Mouse (Mus musculus): ENCODE measurements around the gene Sec23a. TPM values are rescaled to one million over a fixed set of nuclear protein-coding genes. Genes with fewer than 3 reads are reported as not detected.

Sec23a gene
- total and polyA plus RNA-seq, 3 experiments, result 12.3 to 24.7 (median 18.0) TPM

DNA sequence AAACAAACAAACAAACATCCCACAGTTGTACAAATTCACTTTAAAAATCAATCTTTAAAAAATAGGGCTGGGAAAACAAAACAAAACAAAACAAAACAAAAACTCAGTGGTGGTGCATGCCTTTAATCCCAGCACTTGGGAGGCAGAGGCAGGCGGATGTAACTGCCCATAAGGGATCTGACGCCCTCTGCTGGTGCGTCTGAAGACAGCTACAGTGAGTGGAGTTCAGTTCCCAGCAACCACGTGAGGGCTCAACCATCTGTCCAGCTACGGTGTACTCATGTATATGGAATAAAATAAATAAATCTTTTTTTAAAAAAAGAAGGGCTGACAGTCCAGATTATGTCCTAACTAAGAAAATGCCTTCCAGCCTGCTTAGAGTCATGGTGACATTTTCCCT is 20.3 kb upstream of the Sec23a start:
- TF ChIP-seq MAZ (IDR thresholded peaks at IDR 0.05; ENCODE audit: low read depth, low read length) (no peak), SMC3 (IDR thresholded peaks at IDR 0.05; ENCODE audit: low read depth, low read length) (peak; percentile 12; the same call in 1 of the 2 replicates), CTCF (conservative IDR thresholded peaks at IDR 0.05 in 1 of 2, IDR thresholded peaks at IDR 0.05 in 1 of 2; ENCODE audit: low read depth in 2 of 2, low read length in 2 of 2) (peak; percentile 22 to 48; a peak in 2 of 4 replicates), TCF12 (IDR thresholded peaks at IDR 0.05; ENCODE audit: low read depth, low read length) (no peak), ZKSCAN1 (IDR thresholded peaks at IDR 0.05; ENCODE audit: borderline replicate concordance, low read depth, low read length) (no peak), CHD1 (IDR thresholded peaks at IDR 0.05; ENCODE audit: low read depth, low read length) (no peak), MXI1 (IDR thresholded peaks at IDR 0.05; ENCODE audit: low read depth, low read length) (no peak)
- in situ Hi-C loops (cut with MboI; ENCODE audit: low pct_ligation_motif_present, low pct_unique_long_range_greater_than_20kb, low sequenced_read_pairs), result no loop called here
- DNase-seq (ENCODE audit: extremely low read depth), result peak; percentile 24
- Histone ChIP-seq H3K9me3 (replicated peaks; ENCODE audit: low read length) (no peaks in the 10 kb centered on the region), H3K4me3 (replicated peaks in 1 of 3; ENCODE audit: low read depth in 2 of 3, low read length in 2 of 3, poor library complexity in 1 of 3) (no peak overlapping the region), H3K27ac (ENCODE audit: insufficient read depth, low read depth) (no peak overlapping the region), H3K36me3 (replicated peaks in 1 of 2; ENCODE audit: control insufficient read depth in 1 of 2, insufficient read depth in 1 of 2, low read length in 1 of 2) (peaks cover 7 to 21% of the 10 kb centered on the region in 2 experiments), H3K79me2 (replicated peaks; ENCODE audit: control insufficient read depth, extremely low read depth, insufficient read depth, poor library complexity, severe bottlenecking) (no peaks in the 10 kb centered on the region), H3K9ac (ENCODE audit: insufficient read depth, low read depth) (no peak overlapping the region), H3K4me1 (ENCODE audit: control insufficient read depth in 1 of 2, insufficient read depth in 2 of 2) (no peaks in the 10 kb centered on the region), H3K27me3 (replicated peaks) (no peaks in the 10 kb centered on the region), H3K4me2 (ENCODE audit: insufficient read depth, low read depth, poor library complexity, severe bottlenecking) (no peak overlapping the region)
- dilution Hi-C loops (cut with MboI; ENCODE audit: extremely low pct_ligation_motif_present, extremely low pct_unique_long_range_greater_than_20kb, low sequenced_read_pairs), result no loop called here

DNA sequence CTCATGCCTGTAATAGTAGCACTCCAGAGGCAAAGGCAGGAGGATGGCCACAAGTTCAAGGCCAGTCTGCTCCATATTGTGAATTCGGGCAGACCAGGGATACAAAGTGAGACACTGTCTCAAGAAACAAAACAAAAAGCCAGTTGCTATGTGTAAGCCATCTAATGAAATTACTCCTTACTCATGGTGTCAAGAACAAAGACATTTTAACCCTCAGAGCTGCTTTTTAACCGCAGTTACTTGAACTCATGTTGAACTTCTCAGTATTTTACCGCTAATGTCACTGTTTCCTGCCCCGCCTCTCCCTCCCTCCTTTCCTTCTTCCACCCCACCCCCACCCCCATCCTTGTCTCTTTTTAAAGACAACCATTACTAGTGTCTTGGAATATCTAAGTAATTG is 9.5 kb upstream of the Sec23a start:
- no peaks in the 10 kb centered on the region for H3K9me3 ChIP-seq (replicated peaks; ENCODE audit: low read length)
- H3K4me1 ChIP-seq (ENCODE audit: control insufficient read depth in 1 of 2, insufficient read depth in 2 of 2), result no peaks in the 10 kb centered on the region
- H3K4me2 ChIP-seq (ENCODE audit: insufficient read depth, low read depth, poor library complexity, severe bottlenecking), result no peak overlapping the region
- H3K36me3 ChIP-seq (replicated peaks in 1 of 2; ENCODE audit: control insufficient read depth in 1 of 2, insufficient read depth in 1 of 2, low read length in 1 of 2), result peaks cover 40 to 85% of the 10 kb centered on the region in 2 experiments
- DNase-seq (ENCODE audit: extremely low read depth), result no peak
- TF ChIP-seq USF1 (IDR thresholded peaks at IDR 0.05; ENCODE audit: low read depth, low read length) (no peak), TBP (conservative IDR thresholded peaks at IDR 0.05; ENCODE audit: low read depth, low read length) (no peak), PAX5 (IDR thresholded peaks at IDR 0.05; ENCODE audit: low read length) (no peak), ZKSCAN1 (IDR thresholded peaks at IDR 0.05; ENCODE audit: borderline replicate concordance, low read depth, low read length) (no peak), IRF4 (IDR thresholded peaks at IDR 0.05; ENCODE audit: low read depth, low read length) (no peak), NRF1 (IDR thresholded peaks at IDR 0.05; ENCODE audit: low read depth, low read length) (no peak), MAZ (IDR thresholded peaks at IDR 0.05; ENCODE audit: low read depth, low read length) (no peak), MYC (IDR thresholded peaks at IDR 0.05; ENCODE audit: low read depth, low read length) (no peak), SIN3A (IDR thresholded peaks at IDR 0.05; ENCODE audit: low read length) (no peak), JUN (IDR thresholded peaks at IDR 0.05; ENCODE audit: insufficient read depth, low read depth, low read length) (no peak), TCF12 (IDR thresholded peaks at IDR 0.05; ENCODE audit: low read depth, low read length) (no peak), BHLHE40 (IDR thresholded peaks at IDR 0.05; ENCODE audit: low read depth, low read length) (no peak), SMC3 (IDR thresholded peaks at IDR 0.05; ENCODE audit: low read depth, low read length) (no peak), EP300 (IDR thresholded peaks at IDR 0.05; ENCODE audit: low read length) (no peak), CHD2 (IDR thresholded peaks at IDR 0.05; ENCODE audit: low read length) (no peak)
- H3K27ac ChIP-seq (ENCODE audit: insufficient read depth, low read depth), result no peak overlapping the region
- H3K9ac ChIP-seq (ENCODE audit: insufficient read depth, low read depth), result no peak overlapping the region
- in situ Hi-C loops (cut with MboI; ENCODE audit: low pct_ligation_motif_present, low pct_unique_long_range_greater_than_20kb, low sequenced_read_pairs) (no loop called here), dilution Hi-C loops (cut with MboI; ENCODE audit: extremely low pct_ligation_motif_present, extremely low pct_unique_long_range_greater_than_20kb, low sequenced_read_pairs) (no loop called here)
- H3K79me2 ChIP-seq (replicated peaks; ENCODE audit: control insufficient read depth, extremely low read depth, insufficient read depth, poor library complexity, severe bottlenecking), result 0 out of 2 replicates have a peak, but pooled peaks cover 2% of the 10 kb centered on the region
- no peak overlapping the region for H3K4me3 ChIP-seq (replicated peaks in 1 of 3; ENCODE audit: low read depth in 2 of 3, low read length in 2 of 3, poor library complexity in 1 of 3)
- H3K27me3 ChIP-seq (replicated peaks), result no peaks in the 10 kb centered on the region

Measured in CH12.LX (cell line).